Mouse (Mus musculus) bone marrow, adult 2 months (tissue): ENCODE measurements at regions not wholly inside any gene's neighbourhood (a gene's known extent, or its start where the extent isn't known, plus 50 kb on each side); places are given as distances from the start of the nearest gene placed in this dataset.

Experiments
- H3K27ac ChIP-seq: fragments of 200-500 bp; 2 replicates; pipeline ENCODE4 v1.5.1; 2012; ENCODE audit warnings: low read depth, mild to moderate bottlenecking, control low read depth, inconsistent platforms, low read length; ENCODE audit not compliant: control insufficient read depth, poor library complexity, insufficient read depth
- H3K4me1 ChIP-seq: fragments of 200-500 bp; 2 replicates; pipeline ENCODE4 v1.6.1; 2011; ENCODE audit warnings: low read length; ENCODE audit not compliant: control insufficient read depth, insufficient read depth
- H3K4me3 ChIP-seq: fragments of 200-500 bp; replicated peaks from 2 replicates; pipeline ENCODE3; 2011; ENCODE audit warnings: mild to moderate bottlenecking, low read depth, low read length, control low read depth; ENCODE audit not compliant: control insufficient read depth
- CTCF ChIP-seq: fragments of 200-500 bp; IDR thresholded peaks from 2 replicates; pipeline ENCODE4 v1.5.1; 2011; ENCODE audit warnings: low read length, control low read depth; ENCODE audit not compliant: control insufficient read depth, insufficient read depth
- POLR2A ChIP-seq: fragments of 200-500 bp; IDR thresholded peaks from 2 replicates; pipeline ENCODE4 v1.6.1; 2011; ENCODE audit warnings: low read depth, mild to moderate bottlenecking, control low read depth, low read length, borderline replicate concordance; ENCODE audit not compliant: control insufficient read depth
- WGBS: fragments of 180-500 bp; shearing (Covaris S2); methylation state at CpG from one replicate; pipeline ENCODE4 v1.1.7; 2018; 5-methylcytosine and 5-hydroxymethylcytosine counted together

GRCm38 (mm10) chr6:108717681-108718080 lies 57.3 kb downstream of the Bhlhe40 start:
- H3K4me3 ChIP-seq: no peak overlapping the region
- peaks cover 4% of the 10 kb centered on the region for H3K4me1 ChIP-seq
- H3K27ac ChIP-seq: no peak overlapping the region
- TF ChIP-seq CTCF (no peak), POLR2A (no peak)
- WGBS: 18% methylated on average over 4 of the region's 4 CpGs

GRCm38 (mm10) chr6:108718887-108719286 lies 58.5 kb downstream of the Bhlhe40 start:
- 38% methylated on average over 3 of the region's 3 CpGs for WGBS
- peak overlapping the region; percentile 53 for H3K27ac ChIP-seq
- H3K4me3 ChIP-seq: no peak overlapping the region
- TF ChIP-seq POLR2A: no peak
- H3K4me1 ChIP-seq: peaks cover 4% of the 10 kb centered on the region

GRCm38 (mm10) chr6:108719977-108720376 lies 59.5 kb downstream of the Bhlhe40 start:
- H3K4me3 ChIP-seq: no peak overlapping the region
- TF ChIP-seq POLR2A: no peak
- no peak for TF ChIP-seq CTCF
- H3K4me1 ChIP-seq: peaks cover 4% of the 10 kb centered on the region
- WGBS: 17% methylated on average over 4 of the region's 4 CpGs
- no peak overlapping the region for H3K27ac ChIP-seq

- TF ChIP-seq CTCF (no peak), POLR2A (no peak)
- Histone ChIP-seq H3K4me3 (no peak overlapping the region), H3K4me1 (peaks cover 4% of the 10 kb centered on the region), H3K27ac (no peak overlapping the region)
- 86% methylated on average over 3 of the region's 3 CpGs for WGBS
These were observed 60.5 kb downstream of the Bhlhe40 start for GRCm38 (mm10) chr6:108720978-108721377.

GRCm38 (mm10) chr6:108721557-108721956 lies 61.1 kb downstream of the Bhlhe40 start:
- H3K27ac ChIP-seq: no peak overlapping the region
- peaks cover 4% of the 10 kb centered on the region for H3K4me1 ChIP-seq
- 48% methylated on average over 4 of the region's 4 CpGs for WGBS
- no peak overlapping the region for H3K4me3 ChIP-seq
- no peak for TF ChIP-seq POLR2A
- no peak for TF ChIP-seq CTCF

GRCm38 (mm10) chr6:108723236-108723635 lies 59.7 kb upstream of the Arl8b start:
- no peak for TF ChIP-seq POLR2A
- TF ChIP-seq CTCF: no peak
- no peak overlapping the region for H3K27ac ChIP-seq
- WGBS: 38% methylated on average over 2 of the region's 2 CpGs
- peaks cover 4% of the 10 kb centered on the region for H3K4me1 ChIP-seq
- H3K4me3 ChIP-seq: no peak overlapping the region

DNA sequence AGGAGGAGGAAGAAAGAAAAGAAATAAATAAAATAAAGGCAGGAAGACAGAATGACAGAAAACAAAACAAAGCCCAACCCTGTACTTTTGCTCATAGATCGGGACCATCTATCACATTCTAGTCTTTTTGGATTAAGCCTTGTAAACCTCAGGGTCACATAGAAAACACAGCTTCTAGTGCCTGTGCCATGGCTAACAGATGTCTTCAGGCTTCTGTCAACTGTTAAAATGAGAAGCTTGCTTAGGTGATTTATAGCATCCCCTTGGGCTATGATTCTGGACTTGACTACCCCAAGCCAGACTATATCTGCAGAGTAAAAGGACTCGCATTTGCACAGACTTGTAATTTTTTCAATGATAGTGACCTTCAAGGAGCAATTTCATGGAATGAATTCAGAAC lies 59.1 kb upstream of the Arl8b start:
- TF ChIP-seq POLR2A: no peak
- TF ChIP-seq CTCF: no peak
- Histone ChIP-seq H3K4me3 (no peak overlapping the region), H3K4me1 (peaks cover 2% of the 10 kb centered on the region), H3K27ac (no peak overlapping the region)
- 80% methylated on average over 2 of the region's 2 CpGs for WGBS

GRCm38 (mm10) chr6:108731107-108731630 lies 51.7 kb upstream of the Arl8b start:
- H3K4me3 ChIP-seq: no peak overlapping the region
- 84% methylated on average over 9 of the region's 9 CpGs for WGBS
- H3K27ac ChIP-seq: no peak overlapping the region
- H3K4me1 ChIP-seq: no peaks in the 10 kb centered on the region; the same call in 1 of the 2 replicates
- TF ChIP-seq CTCF: no peak
- TF ChIP-seq POLR2A: no peak
